Mouse (Mus musculus) forebrain, embryonic 11.5 days (tissue): ENCODE data around the gene Ttn. TPM values are rescaled to one million over a fixed set of nuclear protein-coding genes. Genes with fewer than 3 reads are reported as not detected.

Source experiments
- ATAC-seq: fragments of 200-750 bp; cut with Nextera tagmentation; replicated peaks from 2 replicates; pipeline ENCODE4 v1.8.0; 2017; ENCODE audit warnings: moderate TSS enrichment; ENCODE audit not compliant: low FRiP score
- DNase-seq: peaks from one replicate; pipeline ENCODE4 v3.0.0-alpha.2; 2017; ENCODE audit warnings: low spot score
- H3K27ac ChIP-seq: fragments of 300-500 bp; sonication (generic); 2 replicates; pipeline ENCODE4 v1.5.1; 2014; ENCODE audit warnings: low read depth, low read length
- H3K27me3 ChIP-seq: fragments of 300-500 bp; sonication (generic); 2 replicates; pipeline ENCODE4 v1.6.1; 2014; ENCODE audit warnings: mild to moderate bottlenecking, low read length, mixed read lengths; ENCODE audit not compliant: control insufficient read depth, insufficient read depth
- H3K36me3 ChIP-seq: fragments of 300-500 bp; sonication (generic); 2 replicates; pipeline ENCODE4 v1.6.1; 2014; ENCODE audit warnings: mild to moderate bottlenecking, low read length, moderate library complexity, mixed read lengths; ENCODE audit not compliant: control insufficient read depth, insufficient read depth
- H3K4me1 ChIP-seq: fragments of 300-500 bp; sonication (generic); replicated peaks from 2 replicates; pipeline ENCODE4 v1.6.1; 2014; ENCODE audit warnings: low read length, mixed read lengths; ENCODE audit not compliant: control insufficient read depth, insufficient read depth
- H3K4me2 ChIP-seq: fragments of 300-500 bp; sonication (generic); 2 replicates; pipeline ENCODE4 v1.6.1; 2014; ENCODE audit warnings: low read depth, mild to moderate bottlenecking, low read length, moderate library complexity, mixed read lengths; ENCODE audit not compliant: severe bottlenecking
- H3K4me3 ChIP-seq: fragments of 300-500 bp; sonication (generic); 2 replicates; pipeline ENCODE4 v1.5.1; 2014; ENCODE audit warnings: low read depth, low read length
- H3K9ac ChIP-seq: fragments of 300-500 bp; sonication (generic); 2 replicates; pipeline ENCODE4 v1.6.1; 2014; ENCODE audit warnings: low read length
- H3K9me3 ChIP-seq: fragments of 300-500 bp; sonication (generic); 2 replicates; pipeline ENCODE4 v1.6.1; 2016; ENCODE audit warnings: low read length, mixed read lengths; ENCODE audit not compliant: control insufficient read depth
- WGBS: fragments of 180-500 bp; shearing (Covaris S2); extraction: QIAGEN DNeasy Blood & Tissue Kit; methylation state at CpG from one replicate; pipeline ENCODE4 v1.1.7; 2014; 5-methylcytosine and 5-hydroxymethylcytosine counted together
- polyA plus RNA-seq: library from polyadenylated mRNA; unstranded; fragments of >200 nt; fragmentation: Nextera tagmentation; extraction: Ambion mirVana; gene quantifications from 2 replicates; pipeline ENCODE4 v1.2.1, GENCODE M21; 2014

The Ttn gene
- polyA plus RNA-seq, 1 experiment from 2014 or later: 0.04 TPM

- Histone ChIP-seq H3K9ac (no peak overlapping the region), H3K4me3 (no peak overlapping the region), H3K27ac (no peak overlapping the region), H3K27me3 (no peaks in the 10 kb centered on the region), H3K4me2 (no peak overlapping the region), H3K4me1 (no peaks in the 10 kb centered on the region), H3K9me3 (no peaks in the 10 kb centered on the region), H3K36me3 (no peaks in the 10 kb centered on the region)
- no peak for DNase-seq
- no peak for ATAC-seq
- 84% methylated on average over 2 of the region's 2 CpGs for WGBS
These were observed 116.8 kb downstream of the Ttn start for GRCm38 (mm10) chr2:76865497-76865896.

GRCm38 (mm10) chr2:76861327-76861726 is 121.0 kb downstream of the Ttn start:
- no peaks in the 10 kb centered on the region for H3K36me3 ChIP-seq
- no peak overlapping the region for H3K4me3 ChIP-seq
- H3K9ac ChIP-seq: no peak overlapping the region
- H3K9me3 ChIP-seq: no peaks in the 10 kb centered on the region
- no peak for ATAC-seq
- H3K4me1 ChIP-seq: no peaks in the 10 kb centered on the region
- no peak for DNase-seq
- H3K4me2 ChIP-seq: no peak overlapping the region
- no peak overlapping the region for H3K27ac ChIP-seq
- no peaks in the 10 kb centered on the region for H3K27me3 ChIP-seq

- no peaks in the 10 kb centered on the region for H3K4me1 ChIP-seq
- ATAC-seq (no peak), DNase-seq (no peak)
- 93% methylated on average over 4 of the region's 4 CpGs for WGBS
- H3K4me3 ChIP-seq: no peak overlapping the region
- no peak overlapping the region for H3K27ac ChIP-seq
- no peaks in the 10 kb centered on the region for H3K9me3 ChIP-seq
- H3K36me3 ChIP-seq: no peaks in the 10 kb centered on the region
- H3K27me3 ChIP-seq: no peaks in the 10 kb centered on the region
- H3K4me2 ChIP-seq: no peak overlapping the region
- H3K9ac ChIP-seq: no peak overlapping the region
These were observed 132.3 kb downstream of the Ttn start for GRCm38 (mm10) chr2:76850066-76850465.

- no peak overlapping the region for H3K4me2 ChIP-seq
- ATAC-seq: no peak
- no peak for DNase-seq
- no peaks in the 10 kb centered on the region for H3K4me1 ChIP-seq
- no peaks in the 10 kb centered on the region for H3K27me3 ChIP-seq
- H3K9me3 ChIP-seq: no peaks in the 10 kb centered on the region
- 76% methylated on average over 1 of the region's 1 CpGs for WGBS
- no peaks in the 10 kb centered on the region for H3K36me3 ChIP-seq
- H3K9ac ChIP-seq: no peak overlapping the region
- H3K27ac ChIP-seq: no peak overlapping the region
- H3K4me3 ChIP-seq: no peak overlapping the region
These were observed 139.2 kb downstream of the Ttn start for GRCm38 (mm10) chr2:76843162-76843561.

GRCm38 (mm10) chr2:76820472-76820871 is 161.9 kb downstream of the Ttn start:
- Histone ChIP-seq H3K4me3 (no peak overlapping the region), H3K4me2 (no peak overlapping the region), H3K9ac (no peak overlapping the region), H3K27ac (no peak overlapping the region), H3K9me3 (no peaks in the 10 kb centered on the region), H3K27me3 (no peaks in the 10 kb centered on the region), H3K4me1 (no peaks in the 10 kb centered on the region), H3K36me3 (no peaks in the 10 kb centered on the region)
- no peak for ATAC-seq
- DNase-seq: no peak

GRCm38 (mm10) chr2:76817796-76818195 is 164.6 kb downstream of the Ttn start:
- Histone ChIP-seq H3K4me3 (no peak overlapping the region), H3K9me3 (no peaks in the 10 kb centered on the region), H3K4me1 (no peaks in the 10 kb centered on the region), H3K27me3 (no peaks in the 10 kb centered on the region), H3K9ac (no peak overlapping the region), H3K36me3 (no peaks in the 10 kb centered on the region), H3K27ac (no peak overlapping the region), H3K4me2 (no peak overlapping the region)
- ATAC-seq (0 out of 2 replicates have a peak, but pooled peaks have one; percentile 49), DNase-seq (no peak)
- WGBS: 6% methylated on average over 2 of the region's 2 CpGs

- no peak overlapping the region for H3K9ac ChIP-seq
- WGBS: 93% methylated on average over 20 of the region's 20 CpGs
- H3K36me3 ChIP-seq: no peaks in the 10 kb centered on the region
These were observed 168.1 kb downstream of the Ttn start for GRCm38 (mm10) chr2:76814048-76814817.

GRCm38 (mm10) chr2:76811160-76811559 is 171.2 kb downstream of the Ttn start:
- no peak overlapping the region for H3K9ac ChIP-seq
- H3K27ac ChIP-seq: no peak overlapping the region
- no peaks in the 10 kb centered on the region for H3K27me3 ChIP-seq
- DNase-seq: no peak
- H3K4me1 ChIP-seq: no peaks in the 10 kb centered on the region
- no peak overlapping the region for H3K4me3 ChIP-seq
- WGBS: 96% methylated on average over 17 of the region's 17 CpGs
- no peak overlapping the region for H3K4me2 ChIP-seq
- no peaks in the 10 kb centered on the region for H3K9me3 ChIP-seq
- ATAC-seq: no peak
- H3K36me3 ChIP-seq: no peaks in the 10 kb centered on the region

More at GRCm38 (mm10) chr2:76814048-76814817, 168.1 kb downstream of the Ttn start:
- no peak for ATAC-seq
- H3K9me3 ChIP-seq: no peaks in the 10 kb centered on the region
- no peak for DNase-seq
- H3K4me2 ChIP-seq: no peak overlapping the region
- no peak overlapping the region for H3K4me3 ChIP-seq
- no peaks in the 10 kb centered on the region for H3K27me3 ChIP-seq
- H3K27ac ChIP-seq: no peak overlapping the region
- no peaks in the 10 kb centered on the region for H3K4me1 ChIP-seq

- Histone ChIP-seq H3K27ac (no peak overlapping the region), H3K9me3 (no peaks in the 10 kb centered on the region), H3K4me1 (no peaks in the 10 kb centered on the region), H3K4me2 (no peak overlapping the region), H3K36me3 (no peaks in the 10 kb centered on the region), H3K27me3 (no peaks in the 10 kb centered on the region), H3K4me3 (no peak overlapping the region), H3K9ac (no peak overlapping the region)
- WGBS: 94% methylated on average over 10 of the region's 10 CpGs
- ATAC-seq: no peak
- DNase-seq: no peak
These were observed 174.0 kb downstream of the Ttn start for GRCm38 (mm10) chr2:76808334-76808733.
